ENCODE assay signal across 13 mouse cellular contexts in genomic region chr2:172789260-172789659, GRCm38 (mm10).
A peak's percentile ranks its signal among the peaks of the same experiment; 100 is the strongest.
DNase-seq lines count a peak whose midpoint lies in the region; ATAC-seq and TF ChIP-seq lines count a peak whose summit lies in the region.
"Had no signal": no experiment of that assay in that cellular context is flagged by ENCODE, and none has a peak within 500 bp of the region (broad histone marks: within the 10 kb centered on the region; RNA-seq: fewer than 3 reads in every experiment).

No protein-coding gene starts in this region.

- whole genome bisulfite sequencing in intestine, embryonic 15.5 days = 35% methylated on average over 10 of the region's 10 CpGs
- 18% methylated on average over 10 of the region's 10 CpGs for WGBS in intestine, embryonic 16.5 days
- 19% methylated on average over 10 of the region's 10 CpGs for WGBS in midbrain, embryonic 15.5 days
- 10% methylated on average over 10 of the region's 10 CpGs for WGBS in midbrain, postnatal 0 days
- WGBS in limb, embryonic 13.5 days = 7% methylated on average over 10 of the region's 10 CpGs

- H3K27me3 ChIP-seq in intestine, embryonic 15.5 days (replicated peaks) = peaks cover 24% of the 10 kb centered on the region
- peaks cover 27% of the 10 kb centered on the region; the same call in 1 of the 2 replicates for H3K27me3 ChIP-seq in intestine, embryonic 16.5 days (replicated peaks; ENCODE audit: control insufficient read depth, insufficient read depth, low read length)
- H3K27me3 ChIP-seq in midbrain, embryonic 15.5 days (replicated peaks) = peaks cover 44% of the 10 kb centered on the region
- peaks cover 27% of the 10 kb centered on the region for H3K27me3 ChIP-seq in midbrain, postnatal 0 days (ENCODE audit: insufficient read depth, low read length)
- peaks cover 73% of the 10 kb centered on the region for H3K27me3 ChIP-seq in limb, embryonic 13.5 days

- no peaks in the 10 kb centered on the region for H3K36me3 ChIP-seq in intestine, embryonic 15.5 days
- H3K36me3 ChIP-seq in intestine, embryonic 16.5 days (ENCODE audit: control insufficient read depth, insufficient read depth, low read length) = no peaks in the 10 kb centered on the region
- no peaks in the 10 kb centered on the region for H3K36me3 ChIP-seq in midbrain, embryonic 15.5 days (replicated peaks)
- no peaks in the 10 kb centered on the region for H3K36me3 ChIP-seq in midbrain, postnatal 0 days (ENCODE audit: insufficient read depth, low read length)
- H3K36me3 ChIP-seq in limb, embryonic 13.5 days = no peaks in the 10 kb centered on the region
- H3K36me3 ChIP-seq: liver, embryonic 15.5 days had no signal

- H3K4me1 ChIP-seq in intestine, embryonic 15.5 days (replicated peaks) = 0 out of 2 replicates have a peak, but pooled peaks cover 4% of the 10 kb centered on the region
- peaks cover 7% of the 10 kb centered on the region for H3K4me1 ChIP-seq in intestine, embryonic 16.5 days (ENCODE audit: control insufficient read depth, insufficient read depth, low read length)
- peaks cover 24% of the 10 kb centered on the region for H3K4me1 ChIP-seq in midbrain, embryonic 15.5 days
- H3K4me1 ChIP-seq in midbrain, postnatal 0 days (ENCODE audit: insufficient read depth, low read length) = no peaks in the 10 kb centered on the region
- peaks cover 36% of the 10 kb centered on the region for H3K4me1 ChIP-seq in limb, embryonic 13.5 days
- H3K4me1 ChIP-seq: liver, embryonic 15.5 days had no signal

- H3K9ac ChIP-seq in intestine, embryonic 15.5 days = no peak overlapping the region
- H3K9ac ChIP-seq in intestine, embryonic 16.5 days (ENCODE audit: low read depth, low read length) = no peak overlapping the region
- H3K9ac ChIP-seq in midbrain, embryonic 15.5 days = no peak overlapping the region
- H3K9ac ChIP-seq in midbrain, postnatal 0 days (replicated peaks; ENCODE audit: low read length, poor library complexity, severe bottlenecking) = no peak overlapping the region
- H3K9ac ChIP-seq in limb, embryonic 13.5 days = no peak overlapping the region
- H3K9ac ChIP-seq: liver, embryonic 15.5 days had no signal

- peak; percentile 40; the same call in 1 of the 2 replicates for ATAC-seq in intestine, embryonic 15.5 days
- no peak for ATAC-seq in intestine, embryonic 16.5 days
- ATAC-seq in midbrain, embryonic 15.5 days (replicated peaks) = no peak
- no peak for ATAC-seq in midbrain, postnatal 0 days (ENCODE audit: low FRiP score)
- ATAC-seq in limb, embryonic 13.5 days (ENCODE audit: low FRiP score, low read depth) = peak; percentile 55

- no peak for TF ChIP-seq CTCF in midbrain, postnatal 0 days (IDR thresholded peaks at IDR 0.05)

- H3K27ac ChIP-seq in intestine, embryonic 15.5 days = no peak overlapping the region
- no peak overlapping the region for H3K27ac ChIP-seq in intestine, embryonic 16.5 days (ENCODE audit: low read length)
- H3K27ac ChIP-seq in midbrain, embryonic 15.5 days = no peak overlapping the region
- H3K27ac ChIP-seq in midbrain, postnatal 0 days (ENCODE audit: low read depth, low read length) = no peak overlapping the region
- H3K27ac ChIP-seq in limb, embryonic 13.5 days = no peak overlapping the region
- H3K27ac ChIP-seq: liver, embryonic 15.5 days had no signal

- no peak for DNase-seq in midbrain, postnatal 0 days (ENCODE audit: low spot score)
- no peak for DNase-seq in spleen, adult 18-20 months
- DNase-seq in right cerebral cortex, postnatal 10 days (ENCODE audit: low spot score in 2 of 2) = no peak
- no peak for DNase-seq in gastrocnemius, postnatal 14 days
- DNase-seq: cerebellum, postnatal 25 days; gastrocnemius, postnatal 10 days had no signal

- intact Hi-C loops in gastrocnemius, postnatal 14 days (cut with DNase I; ENCODE audit: low total_unique reads) = no loop called here

- H3K4me2 ChIP-seq in intestine, embryonic 15.5 days (replicated peaks) = no peak overlapping the region
- H3K4me2 ChIP-seq in intestine, embryonic 16.5 days (ENCODE audit: low read depth, low read length) = no peak overlapping the region
- 0 out of 2 replicates have a peak overlapping the region, but pooled peaks have one; percentile 2 for H3K4me2 ChIP-seq in midbrain, embryonic 15.5 days
- no peak overlapping the region for H3K4me2 ChIP-seq in midbrain, postnatal 0 days (ENCODE audit: low read depth, low read length, poor library complexity, severe bottlenecking)
- peak overlapping the region; percentile 50 for H3K4me2 ChIP-seq in limb, embryonic 13.5 days (replicated peaks)
- H3K4me2 ChIP-seq: liver, embryonic 15.5 days had no signal

- H3K9me3 ChIP-seq in intestine, embryonic 15.5 days = no peaks in the 10 kb centered on the region
- no peaks in the 10 kb centered on the region for H3K9me3 ChIP-seq in intestine, embryonic 16.5 days (ENCODE audit: control insufficient read depth, low read length)
- H3K9me3 ChIP-seq in midbrain, embryonic 15.5 days = no peaks in the 10 kb centered on the region
- H3K9me3 ChIP-seq in midbrain, postnatal 0 days (ENCODE audit: low read length) = no peaks in the 10 kb centered on the region
- no peaks in the 10 kb centered on the region for H3K9me3 ChIP-seq in limb, embryonic 13.5 days
- H3K9me3 ChIP-seq: liver, embryonic 15.5 days had no signal

- no peak overlapping the region for H3K4me3 ChIP-seq in intestine, embryonic 15.5 days (replicated peaks)
- H3K4me3 ChIP-seq in intestine, embryonic 16.5 days (ENCODE audit: low read length) = no peak overlapping the region
- no peak overlapping the region for H3K4me3 ChIP-seq in midbrain, embryonic 15.5 days
- H3K4me3 ChIP-seq in midbrain, postnatal 0 days (ENCODE audit: low read depth, low read length) = no peak overlapping the region
- no peak overlapping the region for H3K4me3 ChIP-seq in limb, embryonic 13.5 days
- H3K4me3 ChIP-seq: erythroblast, embryonic 14.5 days; liver, embryonic 15.5 days; myocyte had no signal

Comparison
In these comparisons a context has a peak if more than half of its experiments do, and no peak if none do; other contexts are left out.
1. ATAC-seq: peak in intestine, embryonic 15.5 days (single experiment) and limb, embryonic 13.5 days (single experiment); none in intestine, embryonic 16.5 days (single experiment), midbrain, embryonic 15.5 days (single experiment) and midbrain, postnatal 0 days (single experiment).
2. H3K4me2 ChIP-seq: peak in midbrain, embryonic 15.5 days (single experiment) and limb, embryonic 13.5 days (single experiment); none in intestine, embryonic 15.5 days (single experiment), intestine, embryonic 16.5 days (single experiment) and midbrain, postnatal 0 days (single experiment).